Mouse (Mus musculus): ENCODE results near the gene Cdh5.
"Not testable (repeated sequence)": the region's sequence is repeated elsewhere in the genome, so short reads cannot be mapped to it uniquely, and the experiment has no call there.

Gene Cdh5

GRCm38 (mm10) chr8:104101415-104101814 is at the start of gene Cdh5:
Cdh5 (plus strand) TSS chr8:104101625.
- DNase-seq = peak; percentile 73 to 81

GRCm38 (mm10) chr8:104059922-104060321 is 41.5 kb upstream of the Cdh5 start:
- no peak for DNase-seq

- no peak for DNase-seq
Measured at GRCm38 (mm10) chr8:104060446-104060845, 41.0 kb upstream of the Cdh5 start.

GRCm38 (mm10) chr8:104061048-104061988 is 40.1 kb upstream of the Cdh5 start:
- no peak for DNase-seq

GRCm38 (mm10) chr8:104061989-104062820 is 39.2 kb upstream of the Cdh5 start:
- no peak for DNase-seq

GRCm38 (mm10) chr8:104065223-104065622 is 36.2 kb upstream of the Cdh5 start:
- DNase-seq = no peak

GRCm38 (mm10) chr8:104065906-104066518 is 35.4 kb upstream of the Cdh5 start:
- DNase-seq = no peak

- DNase-seq = no peak
Measured at GRCm38 (mm10) chr8:104067390-104067925, 34.0 kb upstream of the Cdh5 start.

GRCm38 (mm10) chr8:104068421-104069035 is 32.9 kb upstream of the Cdh5 start:
- no peak for DNase-seq

- not testable (repeated sequence) for DNase-seq
Measured at GRCm38 (mm10) chr8:104070201-104070865, 31.1 kb upstream of the Cdh5 start.

GRCm38 (mm10) chr8:104070949-104071348 is 30.5 kb upstream of the Cdh5 start:
- DNase-seq = no peak

- DNase-seq = no peak
Measured at GRCm38 (mm10) chr8:104075079-104075478, 26.3 kb upstream of the Cdh5 start.

GRCm38 (mm10) chr8:104076541-104077412 is 24.6 kb upstream of the Cdh5 start:
- DNase-seq = peak; percentile 20 to 52

- no peak for DNase-seq
Measured at GRCm38 (mm10) chr8:104078091-104078490, 23.3 kb upstream of the Cdh5 start.

- DNase-seq = no peak
Measured at GRCm38 (mm10) chr8:104085281-104085680, 16.1 kb upstream of the Cdh5 start.

- no peak for DNase-seq
Measured at GRCm38 (mm10) chr8:104086615-104087014, 14.8 kb upstream of the Cdh5 start.

- no peak for DNase-seq
Measured at GRCm38 (mm10) chr8:104087091-104087490, 14.3 kb upstream of the Cdh5 start.

GRCm38 (mm10) chr8:104087878-104088277 is 13.5 kb upstream of the Cdh5 start:
- DNase-seq = not testable (repeated sequence)

GRCm38 (mm10) chr8:104088881-104089280 is 12.5 kb upstream of the Cdh5 start:
- DNase-seq = no peak
